Mouse (Mus musculus): ENCODE data around the gene Exoc6b. TPM values are rescaled to one million over a fixed set of nuclear protein-coding genes. Genes with fewer than 3 reads are reported as not detected.

The Exoc6b gene
- polyA plus RNA-seq, 1 experiment from 2014 or later: 18.8 TPM

GRCm38 (mm10) chr6:84946569-84946968 lies 122.7 kb downstream of the Exoc6b start:
- ATAC-seq: no peak
- Histone ChIP-seq H3K27ac (ENCODE audit: low read length) (no peak overlapping the region), H3K9ac (ENCODE audit: low read depth, low read length) (no peak overlapping the region), H3K9me3 (ENCODE audit: control insufficient read depth, low read length) (no peaks in the 10 kb centered on the region), H3K27me3 (replicated peaks; ENCODE audit: control insufficient read depth, insufficient read depth, low read length) (no peaks in the 10 kb centered on the region), H3K4me1 (ENCODE audit: control insufficient read depth, insufficient read depth, low read length) (no peaks in the 10 kb centered on the region), H3K36me3 (ENCODE audit: control insufficient read depth, insufficient read depth, low read length) (no peaks in the 10 kb centered on the region), H3K4me3 (ENCODE audit: low read length) (no peak overlapping the region), H3K4me2 (ENCODE audit: low read depth, low read length) (no peak overlapping the region)
- 65% methylated on average over 3 of the region's 3 CpGs for WGBS

- no peaks in the 10 kb centered on the region for H3K27me3 ChIP-seq (replicated peaks; ENCODE audit: control insufficient read depth, insufficient read depth, low read length)
- H3K27ac ChIP-seq (ENCODE audit: low read length): no peak overlapping the region
- no peaks in the 10 kb centered on the region for H3K9me3 ChIP-seq (ENCODE audit: control insufficient read depth, low read length)
- WGBS: 66% methylated on average over 2 of the region's 2 CpGs
- H3K4me2 ChIP-seq (ENCODE audit: low read depth, low read length): no peak overlapping the region
- no peak overlapping the region for H3K9ac ChIP-seq (ENCODE audit: low read depth, low read length)
- no peak for ATAC-seq
- H3K4me1 ChIP-seq (ENCODE audit: control insufficient read depth, insufficient read depth, low read length): no peaks in the 10 kb centered on the region
- no peaks in the 10 kb centered on the region for H3K36me3 ChIP-seq (ENCODE audit: control insufficient read depth, insufficient read depth, low read length)
- H3K4me3 ChIP-seq (ENCODE audit: low read length): no peak overlapping the region
Observed at GRCm38 (mm10) chr6:84946106-84946505, 123.2 kb downstream of the Exoc6b start.

DNA sequence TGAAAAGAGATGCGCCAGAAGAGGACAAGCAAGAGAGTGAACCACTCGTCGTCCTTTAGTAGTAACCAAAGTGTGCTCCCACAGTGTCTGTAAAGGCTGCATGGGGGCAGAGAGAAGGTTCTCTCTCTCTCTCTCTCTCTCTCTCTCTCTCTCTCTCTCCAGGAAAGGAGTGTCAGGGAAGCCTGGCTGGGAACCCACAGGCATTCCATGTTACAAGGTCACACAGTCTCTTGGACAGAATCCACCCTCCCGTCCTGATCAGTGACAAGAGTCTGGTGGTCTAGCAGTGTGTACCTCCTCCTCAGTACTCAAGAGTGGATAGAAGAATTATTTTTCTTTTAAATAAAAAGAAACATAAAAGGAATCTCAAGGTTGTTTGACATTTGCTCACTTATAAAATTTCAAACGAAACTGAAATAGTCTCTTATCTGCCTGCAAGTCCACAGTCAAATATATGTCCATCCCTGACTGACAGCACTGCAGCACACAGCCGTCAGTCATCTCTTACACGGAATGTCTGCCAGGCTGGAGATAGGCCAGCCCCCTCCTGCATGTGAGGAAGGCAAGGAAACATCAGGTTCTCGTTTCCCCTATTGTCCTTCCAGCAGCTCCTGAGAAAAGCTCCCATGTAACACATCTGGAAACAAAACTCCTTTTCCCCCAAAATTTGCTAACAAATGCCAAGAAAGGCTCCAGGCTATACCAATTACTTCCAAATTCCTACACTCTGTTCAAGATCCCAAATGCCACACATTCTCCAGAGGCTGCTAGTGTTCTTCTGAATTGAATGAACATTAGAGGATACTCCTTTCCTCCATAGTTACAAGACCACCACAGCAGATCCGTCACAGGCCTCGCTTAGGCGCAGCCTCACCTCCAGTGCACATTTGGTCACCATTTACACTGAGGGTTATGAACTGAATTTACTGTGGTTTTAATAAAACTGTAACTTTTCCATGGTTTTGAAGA lies 136.1 kb downstream of the Exoc6b start:
- Histone ChIP-seq H3K27me3 (replicated peaks; ENCODE audit: control insufficient read depth, insufficient read depth, low read length) (no peaks in the 10 kb centered on the region), H3K4me3 (ENCODE audit: low read length) (no peak overlapping the region), H3K4me2 (ENCODE audit: low read depth, low read length) (no peak overlapping the region), H3K9me3 (ENCODE audit: control insufficient read depth, low read length) (no peaks in the 10 kb centered on the region), H3K27ac (ENCODE audit: low read length) (no peak overlapping the region), H3K36me3 (ENCODE audit: control insufficient read depth, insufficient read depth, low read length) (no peaks in the 10 kb centered on the region), H3K9ac (ENCODE audit: low read depth, low read length) (no peak overlapping the region), H3K4me1 (ENCODE audit: control insufficient read depth, insufficient read depth, low read length) (no peaks in the 10 kb centered on the region)
- ATAC-seq: no peak
- WGBS: 65% methylated on average over 11 of the region's 11 CpGs

- no peak overlapping the region for H3K4me2 ChIP-seq (ENCODE audit: low read depth, low read length)
- no peak overlapping the region for H3K9ac ChIP-seq (ENCODE audit: low read depth, low read length)
- H3K36me3 ChIP-seq (ENCODE audit: control insufficient read depth, insufficient read depth, low read length): no peaks in the 10 kb centered on the region
- ATAC-seq: no peak
- H3K27me3 ChIP-seq (replicated peaks; ENCODE audit: control insufficient read depth, insufficient read depth, low read length): no peaks in the 10 kb centered on the region
- H3K9me3 ChIP-seq (ENCODE audit: control insufficient read depth, low read length): no peaks in the 10 kb centered on the region
- 36% methylated on average over 1 of the region's 1 CpGs for WGBS
- H3K4me1 ChIP-seq (ENCODE audit: control insufficient read depth, insufficient read depth, low read length): no peaks in the 10 kb centered on the region
- H3K4me3 ChIP-seq (ENCODE audit: low read length): no peak overlapping the region
- no peak overlapping the region for H3K27ac ChIP-seq (ENCODE audit: low read length)
Observed at GRCm38 (mm10) chr6:84931051-84931450, 138.3 kb downstream of the Exoc6b start.

DNA sequence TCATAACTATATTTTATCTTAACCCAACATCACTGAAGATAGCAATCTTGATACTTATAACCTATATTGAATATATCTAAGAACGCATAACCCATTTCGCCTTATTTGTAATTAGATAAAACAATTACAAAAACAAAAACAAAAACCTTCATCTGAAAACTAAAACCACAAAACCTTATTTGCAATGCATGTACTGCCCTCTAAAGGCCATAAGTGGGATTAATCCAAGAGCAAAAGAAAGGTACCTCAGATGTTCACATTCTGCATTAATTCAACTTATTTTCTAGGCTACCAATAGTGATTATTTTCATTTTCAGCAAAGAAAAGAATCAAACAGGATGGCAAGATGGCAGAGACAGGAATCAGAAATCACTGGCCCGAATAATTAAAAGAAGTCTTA lies 143.2 kb downstream of the Exoc6b start:
- Histone ChIP-seq H3K9me3 (ENCODE audit: control insufficient read depth, low read length) (no peaks in the 10 kb centered on the region), H3K27me3 (replicated peaks; ENCODE audit: control insufficient read depth, insufficient read depth, low read length) (no peaks in the 10 kb centered on the region)
- 62% methylated on average over 3 of the region's 3 CpGs for WGBS

DNA sequence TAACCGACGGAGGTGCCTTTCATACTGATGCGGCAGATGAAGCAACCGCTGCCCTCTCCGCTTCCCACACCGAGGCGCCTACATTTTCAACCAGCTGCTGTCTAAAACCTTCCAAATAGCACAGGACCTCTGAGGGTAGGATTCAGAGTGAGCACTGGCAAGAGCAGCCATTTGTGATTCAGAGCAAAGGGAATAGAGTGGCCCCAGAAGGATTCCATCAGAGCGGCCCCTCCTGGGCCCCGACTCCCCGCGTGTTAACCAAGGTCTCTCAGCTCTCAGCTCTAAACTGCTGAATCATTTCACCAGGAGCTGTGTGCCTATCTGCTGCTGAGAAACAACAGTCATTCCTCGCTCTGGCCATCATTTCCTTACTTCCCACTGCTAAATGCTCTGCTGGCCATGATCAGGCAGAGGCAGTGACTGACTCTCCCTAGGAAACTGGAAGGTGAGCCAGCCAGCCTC lies 145.5 kb downstream of the Exoc6b start:
- ATAC-seq: no peak
- no peaks in the 10 kb centered on the region for H3K36me3 ChIP-seq (ENCODE audit: control insufficient read depth, insufficient read depth, low read length)
- H3K9ac ChIP-seq (ENCODE audit: low read depth, low read length): no peak overlapping the region
- no peak overlapping the region for H3K4me2 ChIP-seq (ENCODE audit: low read depth, low read length)
- no peak overlapping the region for H3K4me3 ChIP-seq (ENCODE audit: low read length)
- H3K27me3 ChIP-seq (replicated peaks; ENCODE audit: control insufficient read depth, insufficient read depth, low read length): no peaks in the 10 kb centered on the region
- H3K27ac ChIP-seq (ENCODE audit: low read length): no peak overlapping the region
- no peaks in the 10 kb centered on the region for H3K9me3 ChIP-seq (ENCODE audit: control insufficient read depth, low read length)
- no peaks in the 10 kb centered on the region for H3K4me1 ChIP-seq (ENCODE audit: control insufficient read depth, insufficient read depth, low read length)
- WGBS: 48% methylated on average over 12 of the region's 12 CpGs

More for the DNA sequence above, 143.2 kb downstream of the Exoc6b start:
- ATAC-seq: no peak
- no peak overlapping the region for H3K4me2 ChIP-seq (ENCODE audit: low read depth, low read length)
- H3K4me3 ChIP-seq (ENCODE audit: low read length): no peak overlapping the region
- H3K27ac ChIP-seq (ENCODE audit: low read length): no peak overlapping the region
- H3K36me3 ChIP-seq (ENCODE audit: control insufficient read depth, insufficient read depth, low read length): no peaks in the 10 kb centered on the region
- no peak overlapping the region for H3K9ac ChIP-seq (ENCODE audit: low read depth, low read length)
- no peaks in the 10 kb centered on the region for H3K4me1 ChIP-seq (ENCODE audit: control insufficient read depth, insufficient read depth, low read length)

DNA sequence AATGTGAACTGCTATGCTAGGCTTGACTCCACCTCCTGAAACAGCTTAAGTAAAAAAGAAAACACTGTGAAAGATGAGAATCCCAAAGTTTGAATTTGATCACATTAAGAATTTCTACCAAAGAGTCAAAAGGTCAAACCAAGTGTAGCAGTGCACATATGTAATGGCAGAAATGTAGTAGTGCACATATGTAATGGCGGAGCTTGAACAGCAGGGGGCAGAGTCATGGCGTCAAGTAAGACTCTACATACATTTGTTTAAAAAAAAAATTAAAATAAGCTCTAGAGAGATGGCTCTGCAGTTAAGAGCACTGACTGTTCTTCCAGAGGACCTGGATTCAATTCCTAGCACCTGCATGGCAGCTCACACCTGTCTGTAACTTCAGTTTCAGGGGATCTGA lies 153.0 kb downstream of the Exoc6b start:
- Histone ChIP-seq H3K27me3 (replicated peaks; ENCODE audit: control insufficient read depth, insufficient read depth, low read length) (no peaks in the 10 kb centered on the region), H3K9me3 (ENCODE audit: control insufficient read depth, low read length) (no peaks in the 10 kb centered on the region), H3K36me3 (ENCODE audit: control insufficient read depth, insufficient read depth, low read length) (no peaks in the 10 kb centered on the region), H3K27ac (ENCODE audit: low read length) (no peak overlapping the region), H3K4me2 (ENCODE audit: low read depth, low read length) (no peak overlapping the region), H3K9ac (ENCODE audit: low read depth, low read length) (no peak overlapping the region), H3K4me3 (ENCODE audit: low read length) (no peak overlapping the region), H3K4me1 (ENCODE audit: control insufficient read depth, insufficient read depth, low read length) (no peaks in the 10 kb centered on the region)
- WGBS: 32% methylated on average over 2 of the region's 2 CpGs
- ATAC-seq: no peak

DNA sequence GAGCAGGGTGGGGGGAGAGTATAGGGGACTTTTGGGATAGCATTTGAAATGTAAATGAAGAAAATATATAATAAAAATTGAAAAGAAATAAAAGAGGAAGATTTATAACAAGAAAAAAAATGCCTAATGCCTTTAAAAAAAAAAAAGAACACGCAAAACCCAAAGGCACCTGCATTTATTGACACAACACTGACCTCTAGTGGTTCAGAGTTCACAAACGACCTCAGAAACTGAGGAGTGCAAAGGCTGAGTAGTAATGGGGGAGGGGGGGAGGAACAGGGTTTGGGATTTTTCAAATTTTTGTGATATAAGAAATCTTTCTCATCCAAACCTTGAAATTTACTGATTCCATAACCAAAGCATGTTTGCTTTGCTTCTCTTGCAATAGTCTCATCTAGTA lies 156.9 kb downstream of the Exoc6b start:
- no peaks in the 10 kb centered on the region for H3K27me3 ChIP-seq (replicated peaks; ENCODE audit: control insufficient read depth, insufficient read depth, low read length)
- no peak overlapping the region for H3K4me2 ChIP-seq (ENCODE audit: low read depth, low read length)
- 1% methylated on average over 2 of the region's 2 CpGs for WGBS
- H3K4me3 ChIP-seq (ENCODE audit: low read length): no peak overlapping the region
- no peak overlapping the region for H3K9ac ChIP-seq (ENCODE audit: low read depth, low read length)
- no peaks in the 10 kb centered on the region for H3K36me3 ChIP-seq (ENCODE audit: control insufficient read depth, insufficient read depth, low read length)
- H3K9me3 ChIP-seq (ENCODE audit: control insufficient read depth, low read length): no peaks in the 10 kb centered on the region
- H3K27ac ChIP-seq (ENCODE audit: low read length): no peak overlapping the region
- ATAC-seq: no peak
- H3K4me1 ChIP-seq (ENCODE audit: control insufficient read depth, insufficient read depth, low read length): no peaks in the 10 kb centered on the region

DNA sequence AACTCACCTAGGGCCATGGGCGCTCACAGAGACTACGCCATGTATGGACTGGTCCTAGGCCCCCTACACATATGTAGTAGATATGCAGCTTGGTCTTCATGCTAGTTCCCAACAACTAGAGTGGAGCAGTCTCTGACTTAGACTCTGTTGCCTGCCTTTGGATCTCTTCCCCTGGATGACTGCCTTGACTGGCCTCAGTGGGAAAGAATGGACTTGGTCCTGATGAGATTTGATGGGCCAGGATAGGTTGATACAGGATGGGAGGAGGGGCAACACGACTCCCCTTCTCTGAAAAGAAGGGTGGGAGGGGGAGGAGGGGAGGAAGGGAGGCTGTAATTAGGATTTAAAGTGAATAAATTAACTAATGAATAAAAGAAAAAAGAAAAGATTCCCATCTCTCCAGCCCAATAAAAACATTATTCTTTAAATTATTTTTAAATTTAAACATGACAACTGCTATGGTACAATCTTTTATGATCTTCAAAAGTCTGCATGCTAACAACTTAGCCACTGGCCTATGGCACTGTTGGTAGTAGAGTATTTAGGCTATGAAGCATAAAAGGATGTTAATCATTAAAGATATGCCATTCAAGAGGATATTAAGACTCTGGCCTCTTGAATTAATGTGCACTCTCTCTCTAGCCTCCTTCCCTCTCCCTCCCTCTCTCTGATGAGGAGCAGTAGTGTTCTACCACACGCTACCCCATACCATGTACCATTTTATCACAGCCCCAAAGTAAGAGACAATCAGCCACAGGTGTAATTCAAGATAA lies 170.1 kb downstream of the Exoc6b start:
- H3K4me3 ChIP-seq (ENCODE audit: low read length): no peak overlapping the region
- ATAC-seq: no peak
- H3K27ac ChIP-seq (ENCODE audit: low read length): no peak overlapping the region
- H3K27me3 ChIP-seq (replicated peaks; ENCODE audit: control insufficient read depth, insufficient read depth, low read length): no peaks in the 10 kb centered on the region
- H3K4me1 ChIP-seq (ENCODE audit: control insufficient read depth, insufficient read depth, low read length): no peaks in the 10 kb centered on the region
- WGBS: 84% methylated on average over 4 of the region's 4 CpGs
- H3K36me3 ChIP-seq (ENCODE audit: control insufficient read depth, insufficient read depth, low read length): no peaks in the 10 kb centered on the region
- H3K4me2 ChIP-seq (ENCODE audit: low read depth, low read length): no peak overlapping the region
- H3K9me3 ChIP-seq (ENCODE audit: control insufficient read depth, low read length): no peaks in the 10 kb centered on the region
- H3K9ac ChIP-seq (ENCODE audit: low read depth, low read length): no peak overlapping the region
